Mouse (Mus musculus) fat pad, adult 2 months (tissue): ENCODE results near the gene Gsc2.
"Not testable (repeated sequence)": the region's sequence is repeated elsewhere in the genome, so short reads cannot be mapped to it uniquely, and the experiment has no call there.

Experiments
- DNase-seq: peaks from one replicate; pipeline ENCODE4 v3.0.0-alpha.2; 2011; ENCODE audit warnings: low read depth, low spot score; ENCODE audit errors: extremely low read depth

Gsc2 gene

GRCm38 (mm10) chr16:17914307-17915249 is at the start of gene Gsc2:
TSS of gene Gsc2 (minus strand) at chr16:17915059.
- no peak for DNase-seq

GRCm38 (mm10) chr16:17962091-17962490 is 47.2 kb upstream of the Gsc2 start:
- DNase-seq = no peak

GRCm38 (mm10) chr16:17956052-17956638 is 41.3 kb upstream of the Gsc2 start:
- DNase-seq = not testable (repeated sequence)

- no peak for DNase-seq
These were observed 36.8 kb upstream of the Gsc2 start for GRCm38 (mm10) chr16:17951618-17952017.

- no peak for DNase-seq
These were observed 35.2 kb upstream of the Gsc2 start for GRCm38 (mm10) chr16:17950068-17950467.

- no peak for DNase-seq
These were observed 34.6 kb upstream of the Gsc2 start for GRCm38 (mm10) chr16:17949421-17949877.

GRCm38 (mm10) chr16:17945081-17945831 is 30.4 kb upstream of the Gsc2 start:
- DNase-seq = no peak

GRCm38 (mm10) chr16:17943466-17943865 is 28.6 kb upstream of the Gsc2 start:
- no peak for DNase-seq

GRCm38 (mm10) chr16:17939255-17939751 is 24.4 kb upstream of the Gsc2 start:
- DNase-seq = no peak

GRCm38 (mm10) chr16:17938821-17939220 is 24.0 kb upstream of the Gsc2 start:
- DNase-seq = no peak

- DNase-seq = no peak
These were observed 23.3 kb upstream of the Gsc2 start for GRCm38 (mm10) chr16:17938187-17938586.

- DNase-seq = no peak
These were observed 21.9 kb upstream of the Gsc2 start for GRCm38 (mm10) chr16:17936776-17937175.

- peak; percentile 51 for DNase-seq
These were observed 19.6 kb upstream of the Gsc2 start for GRCm38 (mm10) chr16:17934445-17934910.

GRCm38 (mm10) chr16:17933594-17934444 is 19.0 kb upstream of the Gsc2 start:
- no peak for DNase-seq

- DNase-seq = no peak
These were observed 17.1 kb upstream of the Gsc2 start for GRCm38 (mm10) chr16:17931906-17932460.

- DNase-seq = no peak
These were observed 14.8 kb upstream of the Gsc2 start for GRCm38 (mm10) chr16:17929631-17930030.

GRCm38 (mm10) chr16:17929211-17929610 is 14.4 kb upstream of the Gsc2 start:
- DNase-seq = no peak

GRCm38 (mm10) chr16:17928627-17929104 is 13.8 kb upstream of the Gsc2 start:
- no peak for DNase-seq

GRCm38 (mm10) chr16:17928087-17928580 is 13.3 kb upstream of the Gsc2 start, which contains the start of gene Slc25a1:
TSS of gene Slc25a1 (minus strand) at chr16:17928219.
- DNase-seq = no peak
